Mouse (Mus musculus) stomach, postnatal 0 days (tissue): ENCODE measurements around the gene Cnn3. TPM values are rescaled to one million over a fixed set of nuclear protein-coding genes. Genes with fewer than 3 reads are reported as not detected.

Experiments used
- ATAC-seq: fragments of 200-750 bp; cut with Nextera tagmentation; 2 replicates; pipeline ENCODE4 v1.8.0; 2017; ENCODE audit not compliant: low FRiP score, low TSS enrichment
- DNase-seq: peaks from one replicate; pipeline ENCODE4 v3.0.0-alpha.2; 2016; ENCODE audit warnings: low spot score
- H3K27ac ChIP-seq: fragments of 300-500 bp; sonication (generic); replicated peaks from 2 replicates; pipeline ENCODE4 v1.5.1; 2014; ENCODE audit warnings: mild to moderate bottlenecking, control low read depth
- H3K27me3 ChIP-seq: fragments of 300-500 bp; sonication (generic); 2 replicates; pipeline ENCODE4 v1.6.1; 2014; ENCODE audit warnings: low read length; ENCODE audit not compliant: control insufficient read depth, insufficient read depth
- H3K36me3 ChIP-seq: fragments of 300-500 bp; sonication (generic); 2 replicates; pipeline ENCODE4 v1.6.1; 2014; ENCODE audit warnings: low read length, mixed read lengths; ENCODE audit not compliant: control insufficient read depth, insufficient read depth
- H3K4me1 ChIP-seq: fragments of 300-500 bp; sonication (generic); replicated peaks from 2 replicates; pipeline ENCODE4 v1.6.1; 2014; ENCODE audit warnings: antibody characterized with exemption; ENCODE audit not compliant: control insufficient read depth, insufficient read depth
- H3K4me2 ChIP-seq: fragments of 300-500 bp; sonication (generic); replicated peaks from 2 replicates; pipeline ENCODE4 v1.6.1; 2014; ENCODE audit warnings: low read depth, mild to moderate bottlenecking, control low read depth, moderate library complexity
- H3K4me3 ChIP-seq: fragments of 300-500 bp; sonication (generic); 2 replicates; pipeline ENCODE4 v1.5.1; 2014; ENCODE audit warnings: low read depth, low read length, control low read depth
- H3K9ac ChIP-seq: fragments of 300-500 bp; sonication (generic); 2 replicates; pipeline ENCODE4 v1.6.1; 2014; ENCODE audit warnings: mild to moderate bottlenecking, low read length, control low read depth, mixed read lengths
- H3K9me3 ChIP-seq: fragments of 300-500 bp; sonication (generic); 2 replicates; pipeline ENCODE4 v1.6.1; 2016; ENCODE audit warnings: low read length; ENCODE audit not compliant: control insufficient read depth
- CTCF ChIP-seq: IDR thresholded peaks from 2 replicates; pipeline ENCODE4 v1.5.1; 2016; ENCODE audit warnings: antibody characterized with exemption, low read depth, mild to moderate bottlenecking, moderate library complexity
- EP300 ChIP-seq: optimal IDR thresholded peaks from 2 replicates; pipeline ENCODE3; 2016; ENCODE audit warnings: antibody characterized with exemption
- WGBS: fragments of 180-500 bp; shearing (Covaris S2); extraction: QIAGEN DNeasy Blood & Tissue Kit; methylation state at CpG from one replicate; pipeline ENCODE4 v1.1.7; 2014; 5-methylcytosine and 5-hydroxymethylcytosine counted together
- polyA plus RNA-seq: library from polyadenylated mRNA; unstranded; fragments of >200 nt; fragmentation: Nextera tagmentation; extraction: Ambion mirVana; gene quantifications from 2 replicates; pipeline ENCODE4 v1.2.1, GENCODE M21; 2015

Cnn3 gene
- polyA plus RNA-seq, 1 experiment from 2014 or later = 301 TPM

DNA sequence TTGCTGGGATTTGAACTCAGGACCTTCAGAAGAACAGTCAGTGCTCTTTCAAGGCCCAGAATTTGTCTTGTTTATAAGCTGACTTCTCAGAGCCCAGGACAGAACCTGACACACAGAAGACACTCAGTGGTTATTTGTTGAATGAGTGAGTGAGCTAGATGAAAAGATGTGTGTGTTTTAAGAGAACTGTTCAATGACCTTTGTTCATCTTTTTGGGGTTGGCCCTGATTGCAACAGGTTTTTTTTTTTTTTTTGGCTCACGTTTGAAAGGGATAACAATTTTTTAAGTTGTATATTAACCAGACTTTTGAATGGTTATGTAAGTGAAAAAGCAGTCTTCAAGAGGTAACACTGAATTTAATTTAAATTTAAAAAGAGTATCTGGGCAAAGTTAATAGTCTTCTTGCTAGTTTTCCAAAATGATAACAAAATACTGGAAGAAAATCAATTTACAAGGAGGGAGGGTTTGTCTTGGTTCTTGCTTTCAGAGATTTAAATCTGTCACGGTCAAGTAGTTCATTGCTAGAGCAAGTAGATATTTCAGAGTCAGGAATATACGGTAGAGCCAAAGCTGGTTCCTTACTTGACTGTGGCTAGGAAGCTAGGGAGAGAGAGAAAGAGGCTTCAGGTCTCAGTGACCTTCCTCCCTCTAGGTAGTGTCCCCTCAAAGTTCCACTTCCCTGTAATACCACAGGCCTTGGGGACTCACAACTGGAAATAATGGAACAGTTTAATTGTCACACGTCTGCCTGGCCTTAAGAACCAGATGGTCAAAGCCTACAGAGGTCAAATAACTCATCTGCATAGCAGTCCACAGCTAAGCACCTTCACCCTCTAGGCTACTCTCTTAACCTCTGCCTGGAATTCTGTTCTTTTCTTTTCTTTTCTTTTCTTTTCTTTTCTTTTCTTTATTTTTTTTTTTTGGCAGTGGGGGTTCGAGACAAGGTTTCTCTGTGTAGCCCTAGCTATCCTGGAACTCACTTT lies 9.8 kb upstream of the Cnn3 start:
- DNase-seq (no peak), ATAC-seq (no peak)
- Histone ChIP-seq H3K9ac (no peak overlapping the region), H3K27me3 (no peaks in the 10 kb centered on the region), H3K4me3 (no peak overlapping the region), H3K9me3 (no peaks in the 10 kb centered on the region), H3K27ac (no peak overlapping the region), H3K36me3 (no peaks in the 10 kb centered on the region), H3K4me2 (no peak overlapping the region), H3K4me1 (no peaks in the 10 kb centered on the region; the same call in 1 of the 2 replicates)
- TF ChIP-seq CTCF (no peak), EP300 (no peak)
- WGBS = 71% methylated on average over 5 of the region's 5 CpGs

- Histone ChIP-seq H3K4me3 (no peak overlapping the region), H3K27me3 (no peaks in the 10 kb centered on the region), H3K4me2 (no peak overlapping the region), H3K9me3 (no peaks in the 10 kb centered on the region), H3K27ac (no peak overlapping the region), H3K9ac (no peak overlapping the region), H3K36me3 (no peaks in the 10 kb centered on the region), H3K4me1 (no peaks in the 10 kb centered on the region; the same call in 1 of the 2 replicates)
- TF ChIP-seq EP300 (no peak), CTCF (no peak)
- 54% methylated on average over 14 of the region's 14 CpGs for WGBS
- ATAC-seq = no peak
- no peak for DNase-seq
Measured at GRCm38 (mm10) chr3:121417379-121418250, 8.7 kb upstream of the Cnn3 start.

DNA sequence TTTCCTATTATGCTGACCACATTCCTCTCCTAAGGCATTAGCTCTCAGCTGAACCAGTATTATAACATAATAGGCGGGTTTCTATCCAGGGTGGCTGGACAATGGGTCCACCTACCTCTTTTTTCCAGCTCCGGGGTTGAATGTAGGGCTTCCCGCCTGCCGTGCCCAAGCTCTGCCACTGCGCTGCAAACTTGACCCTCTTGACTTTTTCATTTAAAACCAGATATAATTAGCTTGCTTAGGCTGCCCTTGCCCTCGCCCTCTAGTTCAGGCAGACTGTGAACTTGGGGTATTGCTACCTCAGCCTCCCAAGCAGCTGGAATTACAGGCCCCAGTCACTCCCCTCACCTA lies 8.1 kb upstream of the Cnn3 start:
- TF ChIP-seq CTCF (no peak), EP300 (no peak)
- no peak for ATAC-seq
- H3K4me3 ChIP-seq = no peak overlapping the region
- no peak overlapping the region for H3K4me2 ChIP-seq
- DNase-seq = no peak
- H3K27me3 ChIP-seq = no peaks in the 10 kb centered on the region
- H3K9me3 ChIP-seq = no peaks in the 10 kb centered on the region
- no peak overlapping the region for H3K9ac ChIP-seq
- no peaks in the 10 kb centered on the region for H3K36me3 ChIP-seq
- H3K27ac ChIP-seq = no peak overlapping the region
- 54% methylated on average over 6 of the region's 6 CpGs for WGBS
- H3K4me1 ChIP-seq = no peaks in the 10 kb centered on the region; the same call in 1 of the 2 replicates

- TF ChIP-seq EP300 (no peak), CTCF (no peak)
- H3K4me3 ChIP-seq = no peak overlapping the region
- no peaks in the 10 kb centered on the region for H3K9me3 ChIP-seq
- whole genome bisulfite sequencing = 92% methylated on average over 8 of the region's 9 CpGs
- no peak overlapping the region for H3K27ac ChIP-seq
- no peak for DNase-seq
- no peak for ATAC-seq
- no peaks in the 10 kb centered on the region for H3K27me3 ChIP-seq
- no peak overlapping the region for H3K9ac ChIP-seq
- H3K36me3 ChIP-seq = no peaks in the 10 kb centered on the region
- no peak overlapping the region for H3K4me2 ChIP-seq
- no peaks in the 10 kb centered on the region; the same call in 1 of the 2 replicates for H3K4me1 ChIP-seq
Measured at GRCm38 (mm10) chr3:121418850-121419435, 7.4 kb upstream of the Cnn3 start.

DNA sequence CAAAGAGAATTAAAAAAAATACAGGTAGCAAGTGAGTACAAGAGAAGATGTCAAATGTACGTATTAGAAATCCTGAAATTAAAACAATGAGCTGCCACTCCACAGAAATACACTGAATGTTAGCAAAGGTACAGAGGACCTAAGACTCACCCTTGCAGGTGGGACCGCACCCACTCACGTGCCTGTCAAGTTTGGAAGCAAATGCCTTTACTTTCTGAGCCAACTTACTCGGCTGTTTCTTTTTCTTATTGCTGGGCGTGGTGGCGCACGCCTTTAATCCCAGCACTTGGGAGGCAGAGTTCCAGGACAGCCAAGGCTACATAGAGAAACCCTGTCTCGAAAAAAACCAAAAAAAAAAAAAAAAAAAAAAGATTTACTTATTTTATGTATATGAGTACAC lies 3.9 kb upstream of the Cnn3 start:
- WGBS = 64% methylated on average over 8 of the region's 8 CpGs
- Histone ChIP-seq H3K4me1 (no peaks in the 10 kb centered on the region; the same call in 1 of the 2 replicates), H3K36me3 (no peaks in the 10 kb centered on the region), H3K27me3 (no peaks in the 10 kb centered on the region), H3K4me2 (no peak overlapping the region), H3K9me3 (no peaks in the 10 kb centered on the region), H3K9ac (no peak overlapping the region), H3K4me3 (no peak overlapping the region), H3K27ac (no peak overlapping the region)
- TF ChIP-seq EP300 (no peak), CTCF (no peak)
- DNase-seq (no peak), ATAC-seq (no peak)
